Mouse (Mus musculus): ENCODE measurements around the gene Ttll11.

Ttll11 gene

DNA sequence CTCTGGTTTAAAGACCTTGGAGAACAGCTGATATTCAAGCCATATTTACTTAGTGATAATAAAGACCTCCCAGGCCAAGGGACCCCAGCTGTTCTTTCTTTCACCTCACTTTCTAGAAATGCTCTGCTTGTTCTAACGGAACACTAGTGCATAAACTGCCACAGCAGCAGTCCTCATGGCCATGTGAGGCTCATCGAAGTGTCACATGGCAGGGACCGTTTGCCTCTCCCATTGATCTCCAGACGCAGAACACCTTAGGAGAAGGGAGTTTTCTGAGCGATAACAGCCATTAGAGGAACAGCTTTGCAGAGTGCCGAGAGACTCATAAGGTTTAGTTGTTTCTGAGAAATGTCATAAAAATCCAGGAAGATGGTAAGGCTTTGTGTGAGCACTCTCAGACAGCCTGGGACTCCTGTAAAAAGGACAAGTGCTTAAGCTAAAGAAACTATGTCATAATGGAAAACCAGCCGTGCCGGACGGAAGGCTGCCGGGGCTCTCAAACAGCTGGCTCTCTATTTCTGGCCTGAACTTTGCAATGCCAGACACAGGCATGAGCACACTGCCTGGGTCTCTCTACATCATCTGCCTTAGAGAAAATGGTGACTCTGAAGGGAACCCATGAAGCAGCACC, 13.7 kb downstream of the Ttll11 start:
- no peak for DNase-seq (ENCODE audit: low spot score in 2 of 2)

DNA sequence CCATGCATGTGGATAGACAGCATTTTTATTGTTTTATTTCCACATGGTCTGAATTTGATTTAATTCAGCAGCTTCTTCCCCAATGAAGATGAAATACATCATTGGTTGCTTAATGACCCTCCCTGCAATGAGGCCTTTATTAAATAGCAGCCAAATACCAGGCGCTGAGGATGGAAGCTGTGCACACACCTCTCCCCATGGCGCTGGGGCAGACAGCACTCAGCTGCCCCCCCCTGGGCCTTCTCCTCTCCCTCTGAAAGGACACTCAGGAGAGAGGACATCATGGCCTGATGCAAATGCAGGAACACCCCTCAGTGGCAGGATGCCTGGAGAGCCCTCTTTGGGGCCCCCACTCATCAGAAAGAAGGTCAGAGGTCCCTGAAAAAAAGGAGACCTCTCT, 16.4 kb downstream of the Ttll11 start:
- DNase-seq (ENCODE audit: low spot score in 2 of 2), result no peak

- no peak for DNase-seq (ENCODE audit: low spot score in 2 of 2)
Observed at GRCm38 (mm10) chr2:35961593-35962127, 18.1 kb downstream of the Ttll11 start.

DNA sequence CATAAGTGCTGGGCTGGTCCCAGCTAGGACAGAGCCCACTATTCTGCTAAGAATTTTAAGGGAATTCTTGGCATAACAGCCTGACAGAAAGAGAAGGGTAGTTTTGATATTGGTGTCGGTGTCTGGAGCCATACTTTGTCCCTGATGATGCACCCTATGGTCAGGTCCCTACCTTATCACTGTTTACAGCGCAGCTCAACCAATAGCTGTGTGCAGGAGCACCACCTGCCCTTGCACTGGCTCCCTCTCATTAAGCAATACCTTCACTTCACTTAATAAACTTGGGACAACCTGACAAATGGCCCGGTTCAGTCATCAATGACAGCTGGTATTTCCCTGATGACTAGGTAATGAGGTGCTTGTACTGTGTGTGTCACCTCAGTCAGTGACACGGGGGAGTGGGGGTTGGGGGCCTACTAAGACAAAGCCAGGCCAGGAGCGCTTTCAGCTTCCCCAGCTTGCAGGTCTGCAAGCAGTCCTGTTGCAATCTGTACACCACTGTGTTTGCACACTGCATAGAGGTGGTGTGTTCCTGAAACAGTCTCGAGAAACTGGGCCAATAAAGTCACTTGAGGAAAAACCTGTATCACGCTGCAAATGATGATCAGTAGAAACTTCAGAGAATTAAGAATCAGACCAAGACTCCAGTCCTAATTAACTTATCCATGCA, 22.1 kb downstream of the Ttll11 start:
- DNase-seq (ENCODE audit: low spot score in 2 of 2), result no peak

DNA sequence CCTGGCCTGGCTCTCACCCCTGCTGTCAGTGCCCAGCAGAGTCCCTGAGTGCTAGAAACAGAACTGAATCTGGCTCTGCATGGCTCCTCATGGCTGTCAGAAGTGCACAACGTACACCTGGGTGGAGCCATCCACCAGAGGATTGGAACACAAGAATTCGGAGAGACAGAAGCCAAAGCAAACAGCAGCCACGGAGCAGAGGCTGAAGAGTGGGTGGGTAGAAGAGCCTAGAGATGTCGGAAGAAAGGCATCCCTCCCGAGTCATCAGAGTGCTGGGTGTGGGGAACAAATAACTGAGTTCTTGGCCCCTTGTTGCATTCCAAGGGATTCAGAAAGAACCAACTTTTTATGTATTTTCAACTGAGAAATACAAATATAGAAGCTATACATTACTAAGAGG, 24.5 kb downstream of the Ttll11 start:
- no peak for DNase-seq (ENCODE audit: low spot score in 2 of 2)

DNA sequence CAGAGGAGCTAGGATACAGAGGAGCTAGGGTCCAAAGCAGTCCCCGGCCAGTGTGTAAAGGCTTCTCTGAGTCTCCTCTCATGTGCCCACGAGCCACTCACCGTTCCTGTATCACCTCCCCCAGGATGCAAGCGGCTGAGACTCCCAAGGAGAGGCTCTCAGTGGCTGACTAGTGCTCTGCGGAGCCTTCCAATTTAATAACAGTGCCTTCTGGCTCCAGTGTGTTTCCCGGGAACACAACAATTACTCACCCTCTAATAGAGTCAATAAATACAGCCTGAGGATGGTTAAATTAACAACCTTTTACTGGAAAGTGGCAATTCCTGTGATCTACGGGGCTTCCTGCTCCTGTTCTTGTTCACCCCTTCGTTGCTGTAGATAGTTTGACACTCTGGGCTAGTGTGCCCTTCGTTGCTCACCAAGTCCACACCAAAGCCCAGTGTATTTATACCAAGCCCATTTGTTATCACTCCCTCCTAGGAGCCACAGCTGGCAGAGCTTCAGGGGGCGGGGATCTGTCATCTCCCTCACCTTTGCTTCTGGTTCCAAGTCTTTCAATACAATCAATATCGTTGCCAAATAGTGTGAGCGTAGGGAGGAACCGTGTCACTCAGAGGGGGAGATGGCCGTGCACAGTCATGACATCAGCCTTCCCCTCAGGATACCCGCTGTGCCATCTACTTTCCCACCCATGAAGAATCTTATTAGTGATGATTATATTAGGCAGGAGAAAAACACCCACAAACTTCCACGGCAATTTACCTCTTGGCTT, 27.3 kb downstream of the Ttll11 start:
- DNase-seq (ENCODE audit: low spot score in 2 of 2), result no peak

GRCm38 (mm10) chr2:35944896-35945295, 34.8 kb downstream of the Ttll11 start:
- DNase-seq (ENCODE audit: low spot score in 2 of 2), result no peak

- DNase-seq (ENCODE audit: low spot score in 2 of 2), result no peak
Observed at GRCm38 (mm10) chr2:35942960-35943359, 36.8 kb downstream of the Ttll11 start.

DNA sequence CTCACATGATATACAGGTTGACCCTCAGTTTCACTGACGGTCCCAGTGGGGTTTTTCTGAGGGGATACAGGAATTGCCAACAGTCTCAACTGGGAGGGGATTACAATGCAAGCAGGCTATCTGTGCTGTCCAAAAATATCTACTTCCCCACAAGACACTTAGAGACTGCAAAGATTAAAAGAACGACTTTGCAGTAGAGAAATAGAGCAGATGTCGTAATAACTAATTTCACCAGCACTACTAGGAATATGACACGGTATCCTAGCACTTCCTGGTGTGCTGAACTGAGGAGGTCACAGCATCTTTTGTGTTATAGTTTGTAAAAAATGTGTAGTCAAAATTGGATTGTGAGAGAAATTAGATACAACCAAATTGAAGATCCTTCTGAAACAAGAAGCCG, 44.7 kb downstream of the Ttll11 start:
- DNase-seq (ENCODE audit: low spot score in 2 of 2), result no peak

DNA sequence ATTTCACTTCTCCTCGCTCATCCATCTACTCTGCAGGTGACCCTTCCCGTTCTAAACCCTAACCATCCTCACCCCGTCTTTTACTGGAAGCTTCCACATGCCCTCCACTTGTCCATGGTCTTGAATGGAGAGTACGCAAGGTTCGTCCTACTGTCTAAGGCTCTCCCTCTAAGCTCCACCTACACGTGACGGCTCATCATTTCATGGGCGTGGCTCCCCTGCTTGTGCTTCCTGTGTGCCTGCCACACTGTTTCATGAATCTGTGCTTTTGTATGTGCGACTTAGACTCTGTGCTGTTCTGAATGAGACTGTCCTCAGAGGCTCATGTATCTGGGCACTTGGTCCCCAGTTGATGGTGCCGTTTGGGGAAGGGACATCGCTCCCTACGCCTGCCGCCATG, 46.6 kb downstream of the Ttll11 start:
- DNase-seq (ENCODE audit: low spot score in 2 of 2), result no peak

- DNase-seq (ENCODE audit: low spot score in 2 of 2), result no peak
Observed at GRCm38 (mm10) chr2:35931619-35932018, 48.1 kb downstream of the Ttll11 start.

- DNase-seq (ENCODE audit: low spot score in 2 of 2), result peak; percentile 64 to 88
Observed at GRCm38 (mm10) chr2:35930498-35931149, 49.1 kb downstream of the Ttll11 start.

DNA sequence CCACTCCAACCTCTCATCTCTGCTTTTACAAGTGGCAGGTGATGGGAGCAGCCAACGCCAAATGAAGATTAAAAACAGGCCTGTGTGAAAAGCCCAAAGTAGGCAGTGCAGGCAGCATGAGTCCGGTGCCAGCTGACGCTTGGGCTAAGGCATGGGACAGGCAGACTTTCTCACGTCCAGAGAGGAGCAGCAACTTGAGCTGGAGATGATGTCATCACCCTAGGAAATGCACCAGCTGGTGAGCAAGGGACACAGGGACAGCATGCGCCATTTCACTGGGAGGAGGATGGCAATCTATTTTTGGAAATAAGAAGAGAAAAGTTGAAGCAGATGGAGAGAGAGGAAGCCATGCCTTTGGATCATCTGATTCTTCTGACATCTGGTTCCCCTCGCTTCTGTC, 51.6 kb downstream of the Ttll11 start:
- no peak for DNase-seq (ENCODE audit: low spot score in 2 of 2)

DNA sequence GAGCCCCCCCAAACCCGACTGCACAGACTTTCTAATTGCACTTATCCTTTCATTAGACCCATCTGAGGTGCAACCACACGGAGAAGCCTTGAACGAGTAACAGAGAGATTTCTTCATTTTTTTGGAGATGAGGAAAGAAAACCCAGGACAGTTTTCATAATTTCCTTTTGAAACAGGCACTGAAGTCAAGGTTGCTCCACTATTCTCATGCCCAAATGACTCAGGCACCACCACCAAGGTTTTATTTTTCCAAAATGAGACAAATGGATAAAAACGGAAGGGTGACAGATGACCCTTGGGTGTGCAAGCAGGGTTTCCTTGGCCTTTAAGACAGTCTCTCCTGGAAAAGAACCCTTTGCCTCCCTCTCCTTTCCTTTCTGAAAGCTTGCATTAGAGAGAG, 54.8 kb downstream of the Ttll11 start:
- no peak for DNase-seq (ENCODE audit: low spot score in 2 of 2)

- DNase-seq (ENCODE audit: low spot score in 2 of 2), result no peak
Observed at GRCm38 (mm10) chr2:35922956-35923355, 56.8 kb downstream of the Ttll11 start.

- no peak for DNase-seq (ENCODE audit: low spot score in 2 of 2)
Observed at GRCm38 (mm10) chr2:35912090-35912489, 67.6 kb downstream of the Ttll11 start.

- no peak for DNase-seq (ENCODE audit: low spot score in 2 of 2)
Observed at GRCm38 (mm10) chr2:35911675-35912074, 68.0 kb downstream of the Ttll11 start.

- DNase-seq (ENCODE audit: low spot score in 2 of 2), result no peak
Observed at GRCm38 (mm10) chr2:35910740-35911139, 69.0 kb downstream of the Ttll11 start.

DNA sequence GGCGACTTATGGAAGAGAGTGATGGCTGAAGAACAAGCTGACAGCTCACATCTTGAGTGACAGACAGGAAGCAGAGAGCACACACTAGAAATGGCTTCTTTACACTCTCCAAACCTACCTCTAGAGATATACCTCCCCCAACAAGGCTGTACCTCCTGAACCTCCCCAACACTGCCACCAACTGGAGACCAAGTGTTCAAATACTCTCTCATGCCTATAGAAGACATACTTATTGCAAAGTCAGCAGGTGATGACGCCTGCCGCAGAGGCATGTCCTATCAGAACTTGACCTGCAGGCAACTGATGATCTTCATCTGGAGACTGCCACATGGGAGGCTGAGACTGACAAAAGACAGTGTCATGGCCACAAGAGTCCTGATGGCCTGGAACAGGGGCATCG, 70.4 kb downstream of the Ttll11 start:
- DNase-seq (ENCODE audit: low spot score in 2 of 2), result no peak

DNA sequence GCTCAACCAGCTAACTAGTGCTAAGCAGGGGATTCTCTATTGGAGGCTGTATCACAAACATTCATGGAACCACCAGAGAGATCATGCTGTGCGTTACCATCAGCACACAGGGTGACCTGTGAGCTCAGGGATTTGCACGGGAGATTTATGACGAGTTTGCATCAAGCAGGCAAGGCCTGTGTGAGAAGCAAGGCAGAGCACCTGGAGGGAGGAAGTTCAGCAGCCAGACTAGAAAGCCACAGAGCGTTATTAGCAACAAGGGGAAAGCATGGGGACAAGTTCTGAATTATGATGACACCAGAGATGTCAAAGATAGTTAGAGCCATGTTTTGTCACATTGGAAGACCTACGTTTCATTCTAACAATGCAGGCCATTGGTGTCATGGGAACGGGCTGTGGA, 72.1 kb downstream of the Ttll11 start:
- no peak for DNase-seq (ENCODE audit: low spot score in 2 of 2)

DNA sequence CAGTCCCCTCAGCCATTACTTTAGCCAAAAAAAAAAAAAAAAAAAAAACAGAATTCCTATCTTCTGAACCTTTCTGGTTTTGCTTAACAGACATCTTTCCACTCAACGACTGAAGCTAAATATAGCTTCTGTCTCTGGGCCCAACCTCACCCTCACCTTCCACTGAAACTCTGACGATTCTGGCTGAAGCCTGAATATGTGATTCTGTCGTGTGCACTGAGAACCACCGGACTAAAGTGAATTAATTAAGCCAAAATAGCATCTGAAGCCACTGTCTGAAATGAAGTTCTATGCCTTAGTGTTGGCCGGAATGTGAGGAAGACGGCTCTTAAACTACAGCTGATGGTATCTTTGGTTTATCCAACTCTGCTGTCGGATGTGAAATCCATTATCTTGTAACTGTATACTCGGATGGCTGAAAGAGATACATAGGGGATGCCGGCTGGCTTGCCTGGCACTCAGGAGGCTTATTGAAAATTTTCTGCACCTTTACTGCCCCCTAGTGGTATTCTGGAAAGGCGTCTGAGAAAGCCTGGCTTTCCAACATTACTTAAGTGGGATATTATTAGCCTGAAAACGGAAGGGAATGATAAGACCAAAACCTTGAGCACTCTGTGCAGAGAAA, 73.4 kb downstream of the Ttll11 start:
- DNase-seq (ENCODE audit: low spot score in 2 of 2), result peak in 1 of 2 experiments; percentile 35

- DNase-seq (ENCODE audit: low spot score in 2 of 2), result no peak
Observed at GRCm38 (mm10) chr2:35900845-35901244, 78.9 kb downstream of the Ttll11 start.
